Mouse (Mus musculus) stomach, postnatal 0 days (tissue): ENCODE data around the gene Catip. TPM values are rescaled to one million over a fixed set of nuclear protein-coding genes. Genes with fewer than 3 reads are reported as not detected.

Source experiments
- ATAC-seq: fragments of 200-750 bp; cut with Nextera tagmentation; 2 replicates; pipeline ENCODE4 v1.8.0; 2017; ENCODE audit not compliant: low FRiP score, low TSS enrichment
- DNase-seq: peaks from one replicate; pipeline ENCODE4 v3.0.0-alpha.2; 2016; ENCODE audit warnings: low spot score
- H3K27ac ChIP-seq: fragments of 300-500 bp; sonication (generic); replicated peaks from 2 replicates; pipeline ENCODE4 v1.5.1; 2014; ENCODE audit warnings: mild to moderate bottlenecking, control low read depth
- H3K27me3 ChIP-seq: fragments of 300-500 bp; sonication (generic); 2 replicates; pipeline ENCODE4 v1.6.1; 2014; ENCODE audit warnings: low read length; ENCODE audit not compliant: control insufficient read depth, insufficient read depth
- H3K36me3 ChIP-seq: fragments of 300-500 bp; sonication (generic); 2 replicates; pipeline ENCODE4 v1.6.1; 2014; ENCODE audit warnings: low read length, mixed read lengths; ENCODE audit not compliant: control insufficient read depth, insufficient read depth
- H3K4me1 ChIP-seq: fragments of 300-500 bp; sonication (generic); replicated peaks from 2 replicates; pipeline ENCODE4 v1.6.1; 2014; ENCODE audit warnings: antibody characterized with exemption; ENCODE audit not compliant: control insufficient read depth, insufficient read depth
- H3K4me2 ChIP-seq: fragments of 300-500 bp; sonication (generic); replicated peaks from 2 replicates; pipeline ENCODE4 v1.6.1; 2014; ENCODE audit warnings: low read depth, mild to moderate bottlenecking, control low read depth, moderate library complexity
- H3K4me3 ChIP-seq: fragments of 300-500 bp; sonication (generic); 2 replicates; pipeline ENCODE4 v1.5.1; 2014; ENCODE audit warnings: low read depth, low read length, control low read depth
- H3K9ac ChIP-seq: fragments of 300-500 bp; sonication (generic); 2 replicates; pipeline ENCODE4 v1.6.1; 2014; ENCODE audit warnings: mild to moderate bottlenecking, low read length, control low read depth, mixed read lengths
- H3K9me3 ChIP-seq: fragments of 300-500 bp; sonication (generic); 2 replicates; pipeline ENCODE4 v1.6.1; 2016; ENCODE audit warnings: low read length; ENCODE audit not compliant: control insufficient read depth
- CTCF ChIP-seq: IDR thresholded peaks from 2 replicates; pipeline ENCODE4 v1.5.1; 2016; ENCODE audit warnings: antibody characterized with exemption, low read depth, mild to moderate bottlenecking, moderate library complexity
- EP300 ChIP-seq: optimal IDR thresholded peaks from 2 replicates; pipeline ENCODE3; 2016; ENCODE audit warnings: antibody characterized with exemption
- WGBS: fragments of 180-500 bp; shearing (Covaris S2); extraction: QIAGEN DNeasy Blood & Tissue Kit; methylation state at CpG from one replicate; pipeline ENCODE4 v1.1.7; 2014; 5-methylcytosine and 5-hydroxymethylcytosine counted together
- polyA plus RNA-seq: library from polyadenylated mRNA; unstranded; fragments of >200 nt; fragmentation: Nextera tagmentation; extraction: Ambion mirVana; gene quantifications from 2 replicates; pipeline ENCODE4 v1.2.1, GENCODE M21; 2015

The Catip gene
- polyA plus RNA-seq, 1 experiment from 2014 or later, result 0.50 TPM

DNA sequence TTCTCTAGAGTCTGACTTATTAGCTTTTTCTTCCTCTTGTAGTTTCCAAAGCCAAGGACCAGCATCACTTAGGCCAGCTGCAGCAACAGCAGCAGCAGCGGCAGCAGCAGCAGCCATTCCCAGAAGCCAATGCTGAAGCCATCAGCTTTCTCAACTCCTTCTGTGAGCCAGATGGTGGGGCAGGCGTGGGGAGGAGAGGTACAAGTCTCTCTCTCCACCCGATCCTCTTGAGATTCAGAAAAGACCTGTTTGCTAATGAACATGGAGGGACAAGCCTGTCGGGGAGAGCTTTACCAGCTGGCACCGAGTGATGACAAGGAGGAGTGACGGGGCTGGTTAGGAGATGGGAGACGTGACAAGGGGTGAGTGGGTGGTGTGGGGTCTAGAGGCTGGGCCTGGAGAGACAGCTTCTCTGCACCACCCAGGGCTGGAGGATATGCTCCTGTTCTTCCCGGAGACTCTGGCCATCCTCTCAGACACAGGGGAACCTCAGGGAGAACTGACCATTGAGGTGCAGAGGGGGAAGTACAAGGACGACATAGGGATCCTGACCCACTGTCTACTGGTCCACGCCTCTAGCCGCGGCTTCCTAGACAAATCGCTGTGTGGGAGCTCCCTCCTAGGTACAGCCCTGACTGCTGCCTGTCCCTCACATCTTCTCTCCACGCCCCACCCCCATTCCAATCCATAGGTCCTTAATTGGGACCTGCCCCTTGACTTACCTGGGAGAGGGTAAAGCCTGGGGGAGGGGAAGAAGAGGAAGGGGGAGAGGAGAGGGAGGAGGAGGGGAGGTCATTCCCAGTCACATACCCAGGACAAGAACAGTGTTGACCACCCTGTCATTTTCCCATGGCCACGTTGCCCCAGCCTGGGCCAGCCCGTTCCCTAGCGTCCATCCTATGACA is 669 bp downstream of the Catip start:
- WGBS, result 61% methylated on average over 17 of the region's 17 CpGs

DNA sequence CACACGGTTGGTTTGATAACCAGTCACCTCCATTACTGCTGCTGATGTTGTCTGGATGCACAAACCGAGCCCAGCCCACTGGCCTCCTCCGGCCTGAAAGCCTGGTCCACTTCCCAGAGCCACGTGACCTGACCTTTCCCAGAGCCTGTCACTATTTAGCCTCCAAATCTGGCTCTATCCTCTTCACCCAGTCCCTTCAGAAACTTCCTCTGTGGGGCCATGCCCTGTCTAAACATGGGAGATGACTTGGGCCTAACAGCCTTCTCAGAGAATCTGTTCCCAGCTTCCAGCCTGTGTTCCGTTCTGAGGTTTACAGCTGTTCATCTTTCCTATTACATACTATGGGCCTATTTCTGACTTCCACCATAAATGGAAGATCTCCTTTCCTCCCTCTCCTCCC is 1.5 kb downstream of the Catip start:
- ATAC-seq (no peak), DNase-seq (no peak)
- H3K4me1 ChIP-seq, result no peaks in the 10 kb centered on the region
- H3K36me3 ChIP-seq, result no peaks in the 10 kb centered on the region
- WGBS, result 46% methylated on average over 5 of the region's 5 CpGs
- H3K4me3 ChIP-seq, result no peak overlapping the region
- no peak overlapping the region for H3K9ac ChIP-seq
- H3K4me2 ChIP-seq, result no peak overlapping the region
- no peaks in the 10 kb centered on the region for H3K9me3 ChIP-seq
- H3K27ac ChIP-seq, result no peak overlapping the region
- TF ChIP-seq CTCF (no peak), EP300 (no peak)
- no peaks in the 10 kb centered on the region for H3K27me3 ChIP-seq

More for the DNA sequence above, 669 bp downstream of the Catip start:
- Histone ChIP-seq H3K9me3 (no peaks in the 10 kb centered on the region), H3K4me3 (no peak overlapping the region), H3K36me3 (no peaks in the 10 kb centered on the region), H3K4me2 (no peak overlapping the region), H3K4me1 (no peaks in the 10 kb centered on the region), H3K27me3 (no peaks in the 10 kb centered on the region), H3K27ac (no peak overlapping the region), H3K9ac (no peak overlapping the region)
- DNase-seq (no peak), ATAC-seq (peak; percentile 9; the same call in 1 of the 2 replicates)
- TF ChIP-seq CTCF (no peak), EP300 (no peak)

DNA sequence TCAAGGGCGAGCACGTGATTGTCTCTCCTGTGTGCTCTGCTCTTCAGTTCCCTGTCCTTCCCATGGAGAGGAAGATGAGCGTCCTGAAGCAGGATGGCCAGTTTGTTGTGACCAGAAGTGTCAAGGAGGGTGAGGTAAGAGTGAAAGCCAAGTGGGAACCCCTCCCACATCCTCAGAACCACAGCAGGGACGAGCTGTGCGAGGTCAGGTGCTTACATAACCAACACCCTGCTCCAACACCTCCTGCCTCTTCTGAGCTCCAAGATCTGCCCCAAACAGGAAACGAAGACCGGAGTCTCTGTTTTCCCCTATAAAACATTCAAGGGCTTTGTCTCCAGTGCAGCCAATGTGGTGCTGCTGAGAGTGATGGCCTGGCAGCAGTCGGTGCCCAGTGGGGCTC is 2.4 kb downstream of the Catip start:
- no peak for ATAC-seq
- H3K36me3 ChIP-seq, result no peaks in the 10 kb centered on the region
- H3K4me2 ChIP-seq, result no peak overlapping the region
- H3K9ac ChIP-seq, result no peak overlapping the region
- H3K9me3 ChIP-seq, result no peaks in the 10 kb centered on the region
- no peak for DNase-seq
- 62% methylated on average over 8 of the region's 8 CpGs for WGBS
- H3K4me1 ChIP-seq, result no peaks in the 10 kb centered on the region
- no peaks in the 10 kb centered on the region for H3K27me3 ChIP-seq
- no peak for TF ChIP-seq CTCF
- TF ChIP-seq EP300, result no peak
- no peak overlapping the region for H3K27ac ChIP-seq
- H3K4me3 ChIP-seq, result no peak overlapping the region

DNA sequence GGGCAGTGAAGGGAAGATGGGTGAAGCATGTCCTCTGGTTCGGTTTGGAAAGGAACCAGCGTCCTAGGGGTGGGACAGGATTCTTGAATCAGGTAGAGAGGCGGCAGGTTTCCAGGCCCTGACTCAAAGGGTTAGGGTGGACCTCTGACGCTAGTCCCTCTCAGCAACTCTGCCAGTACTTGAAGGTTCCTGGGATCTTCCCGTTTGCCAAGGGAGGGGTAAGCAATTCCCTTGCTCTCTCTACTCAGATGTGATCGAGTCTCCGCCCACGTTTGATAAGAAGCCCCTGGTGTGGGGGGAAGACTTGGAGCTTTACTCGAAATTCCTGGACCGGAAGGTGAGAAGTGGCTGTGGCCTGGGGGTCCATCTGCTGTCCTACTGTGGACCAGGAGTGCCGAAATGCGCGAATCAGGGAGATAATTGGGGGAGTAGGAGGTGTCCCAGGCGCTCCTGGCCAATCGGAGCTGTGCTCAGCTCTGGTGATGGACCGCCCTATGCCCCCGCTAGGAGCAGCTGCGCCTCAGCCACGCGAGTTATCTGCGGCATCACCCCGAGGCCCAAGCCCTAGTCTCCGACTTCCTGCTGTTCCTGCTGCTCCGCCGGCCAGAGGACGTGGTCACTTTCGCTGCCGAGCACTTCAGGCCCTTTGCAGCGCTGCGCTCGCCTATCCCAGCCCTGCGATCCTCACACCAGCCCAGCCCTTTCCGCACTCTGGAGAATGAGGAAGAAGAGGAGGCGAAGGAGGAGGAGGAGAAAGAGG is 6.2 kb downstream of the Catip start:
- H3K4me2 ChIP-seq, result peak overlapping the region; percentile 57
- WGBS, result 8% methylated on average over 34 of the region's 34 CpGs
- no peaks in the 10 kb centered on the region for H3K4me1 ChIP-seq
- H3K27ac ChIP-seq, result no peak overlapping the region
- peak; percentile 59 for DNase-seq
- peak overlapping the region; percentile 54 for H3K9ac ChIP-seq
- ATAC-seq, result peak; percentile 84
- no peaks in the 10 kb centered on the region for H3K27me3 ChIP-seq
- no peaks in the 10 kb centered on the region for H3K36me3 ChIP-seq
- peak overlapping the region; percentile 24 for H3K4me3 ChIP-seq
- no peaks in the 10 kb centered on the region for H3K9me3 ChIP-seq
- TF ChIP-seq EP300 (no peak), CTCF (peak; percentile 41)

DNA sequence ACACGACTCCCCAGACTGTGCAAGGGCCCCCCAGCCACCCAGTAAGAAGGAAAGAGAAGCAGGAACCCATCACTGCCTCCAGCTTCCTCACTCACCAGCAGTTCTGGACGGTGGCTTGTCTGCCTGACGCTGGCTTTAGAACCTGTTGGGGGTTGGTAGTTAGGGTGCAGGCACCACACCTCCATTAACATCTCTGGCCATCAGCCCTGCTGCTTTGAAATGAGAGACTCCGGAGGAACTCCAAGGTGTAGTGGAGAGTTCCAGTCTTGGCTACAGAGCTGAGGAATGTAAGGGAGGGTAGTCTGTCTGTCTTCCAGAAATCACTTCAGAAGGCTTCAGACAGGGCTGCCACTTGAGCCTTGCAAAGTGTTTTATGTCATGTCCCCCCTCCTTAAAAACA is 8.1 kb downstream of the Catip start:
- DNase-seq, result no peak

More for the DNA sequence above, 8.1 kb downstream of the Catip start:
- no peaks in the 10 kb centered on the region for H3K36me3 ChIP-seq
- no peaks in the 10 kb centered on the region for H3K27me3 ChIP-seq
- ATAC-seq, result no peak
- no peak overlapping the region for H3K27ac ChIP-seq
- H3K4me2 ChIP-seq, result no peak overlapping the region
- no peaks in the 10 kb centered on the region for H3K9me3 ChIP-seq
- 42% methylated on average over 4 of the region's 4 CpGs for WGBS
- no peaks in the 10 kb centered on the region for H3K4me1 ChIP-seq
- H3K4me3 ChIP-seq, result no peak overlapping the region
- H3K9ac ChIP-seq, result no peak overlapping the region
- TF ChIP-seq CTCF, result no peak
- no peak for TF ChIP-seq EP300
